Mouse (Mus musculus) pancreas, adult 10 weeks (tissue): ENCODE results near the gene Sfn. TPM values are rescaled to one million over a fixed set of nuclear protein-coding genes. Genes with fewer than 3 reads are reported as not detected.

Source experiments
- polyA plus RNA-seq: library from polyadenylated mRNA; stranded (reverse); fragments of 350-450 nt; fragmentation: Illumina TruSeq; extraction: RNeasy Lipid Tissue Mini Kit (QIAGEN cat#74804); gene quantifications from one replicate; pipeline ENCODE4 v1.2.3, GENCODE M21; 2015; ENCODE audit warnings: low read depth, low replicate concordance; ENCODE audit not compliant: insufficient read depth

Gene Sfn
- polyA plus RNA-seq: 2.9 TPM

DNA sequence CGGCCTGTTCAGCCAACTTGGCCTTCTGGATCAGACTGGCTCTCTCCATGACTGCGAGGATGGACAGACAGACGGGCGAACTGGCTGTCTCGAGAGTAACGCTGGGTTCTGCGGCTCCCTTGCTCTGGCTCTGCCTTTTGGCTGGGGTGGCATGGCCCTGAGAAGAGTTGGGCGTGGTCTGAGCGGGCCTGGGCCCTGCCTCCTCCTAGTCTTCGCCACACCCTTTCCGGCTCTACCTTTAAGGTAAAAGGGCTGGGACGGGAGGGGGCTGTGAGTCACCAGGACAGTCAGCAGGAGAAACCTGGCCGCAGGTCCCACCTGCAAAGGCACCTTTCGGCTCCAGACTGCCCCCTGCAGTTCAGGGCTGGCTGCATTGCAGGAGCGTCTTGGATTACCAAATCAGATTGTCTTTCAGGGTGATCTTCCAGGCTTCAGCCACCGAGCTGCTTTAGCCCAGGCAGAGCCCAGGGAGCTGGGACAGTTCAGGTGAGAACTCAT, at the start of gene Sfn:
Gene Sfn, minus strand, starts transcription at position 448 of the 498 bp plus-strand sequence.

DNA sequence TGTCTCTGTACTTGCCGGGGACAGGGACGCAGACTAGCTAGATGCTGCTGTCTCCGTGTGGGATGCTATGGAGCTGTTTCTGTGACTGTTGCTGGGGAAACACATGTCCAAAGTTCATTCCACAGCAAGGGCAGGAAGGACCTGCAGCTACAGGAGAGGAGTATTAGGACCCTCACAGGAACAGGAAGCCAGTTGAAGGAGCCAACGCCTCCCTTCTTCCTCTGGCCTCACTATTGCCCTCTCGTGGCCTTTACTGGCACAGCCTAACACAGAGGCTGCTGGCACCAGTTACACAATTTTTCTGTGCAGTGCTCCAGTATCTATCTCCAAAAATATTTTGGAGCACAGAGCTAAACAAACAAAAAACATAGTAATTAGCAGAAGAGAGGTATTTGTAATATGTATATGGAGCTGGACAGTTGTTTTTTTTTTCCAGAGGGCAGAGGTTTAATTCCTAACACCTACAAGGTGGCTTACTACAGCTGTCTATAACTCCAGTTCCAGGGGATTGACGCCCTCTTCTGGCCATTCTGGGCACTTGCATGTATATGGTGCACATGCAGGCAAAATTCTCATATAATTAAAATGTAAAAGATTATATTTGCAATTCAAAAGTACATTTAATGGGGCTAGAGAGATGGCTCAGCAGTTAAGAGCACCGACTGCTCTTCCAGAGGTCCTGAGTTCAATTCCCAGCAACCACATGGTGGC, 48.2 kb upstream of the Sfn start, which contains the start of gene Zdhhc18:
Gene Zdhhc18, minus strand, starts transcription at position 166 of the 711 bp plus-strand sequence.

DNA sequence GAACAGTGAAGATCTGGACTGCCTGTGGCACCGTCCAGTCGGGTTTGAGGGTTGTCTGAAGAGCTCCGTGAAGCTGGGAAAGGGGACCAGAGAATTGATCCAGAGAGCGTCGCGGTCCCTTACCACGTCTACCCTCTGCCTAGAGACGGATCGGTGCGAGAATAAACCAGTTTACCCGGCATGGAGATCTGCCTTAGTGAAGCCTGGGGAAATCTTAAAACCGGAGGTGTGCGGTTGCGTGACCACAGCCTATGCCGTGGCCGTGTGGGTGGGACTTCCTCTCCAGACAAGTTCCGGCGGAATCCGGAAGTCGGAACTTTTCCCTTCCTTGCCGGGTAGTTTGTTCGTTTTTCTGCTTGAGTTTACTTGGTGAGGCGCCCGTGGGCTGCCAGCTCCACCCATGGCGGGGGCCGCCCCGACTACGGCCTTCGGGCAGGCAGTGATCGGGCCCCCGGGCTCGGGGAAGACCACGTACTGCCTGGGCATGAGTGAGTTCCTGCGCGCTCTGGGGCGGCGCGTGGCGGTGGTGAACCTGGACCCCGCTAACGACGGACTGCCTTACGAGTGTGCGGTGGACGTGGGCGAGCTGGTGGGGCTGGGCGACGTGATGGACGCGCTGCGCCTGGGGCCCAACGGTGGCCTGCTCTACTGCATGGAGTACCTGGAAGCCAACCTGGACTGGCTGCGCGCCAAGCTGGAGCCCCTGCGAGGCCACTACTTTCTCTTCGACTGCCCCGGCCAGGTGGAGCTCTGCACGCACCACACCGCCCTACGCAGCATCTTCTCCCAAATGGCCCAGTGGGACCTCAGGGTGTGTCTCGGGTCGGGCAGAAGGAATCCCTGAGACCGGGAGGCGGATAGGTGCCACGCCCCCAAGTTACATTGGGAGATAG, 17.7 kb downstream of the Sfn start, which contains the start of gene Gpn2:
Gene Gpn2, plus strand, starts transcription at position 304 of the 893 bp plus-strand sequence.

DNA sequence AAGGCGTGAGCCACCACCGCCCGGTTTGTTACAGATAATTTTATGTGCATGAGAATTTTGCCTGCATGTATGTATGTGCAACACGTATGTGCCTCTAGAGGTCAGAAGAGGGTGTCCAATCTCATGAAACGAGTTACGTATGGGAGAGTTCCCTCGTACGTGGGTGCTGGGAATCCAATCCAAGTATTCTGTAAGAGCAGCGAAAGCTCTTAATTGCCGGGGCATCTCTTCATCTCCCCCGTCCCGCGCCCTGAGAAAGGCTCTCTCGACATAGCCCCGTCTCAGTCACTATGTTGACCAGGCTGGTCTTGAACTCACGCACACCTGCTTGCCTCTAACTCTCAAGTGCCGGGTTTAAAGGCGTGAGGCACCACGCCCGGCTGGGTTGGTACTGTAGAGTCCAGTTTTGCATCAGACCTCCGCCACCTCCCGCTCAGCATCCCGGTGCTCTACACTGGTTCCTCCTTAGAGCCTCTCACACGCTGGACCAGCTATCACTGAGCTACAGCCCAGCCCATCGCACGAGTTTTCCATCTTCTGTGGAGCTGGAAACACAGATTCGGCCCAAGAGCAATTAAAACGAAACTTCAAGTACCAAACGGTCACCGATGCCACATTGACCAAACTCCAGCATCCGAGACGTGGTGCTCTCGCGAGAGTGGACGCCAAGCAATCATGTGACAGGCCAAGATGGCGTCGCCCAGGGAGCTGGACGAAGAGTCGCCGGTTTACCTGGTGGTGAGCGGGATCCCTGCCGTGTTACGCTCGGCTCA, 27.7 kb downstream of the Sfn start, which contains the start of gene Gpatch3:
Gene Gpatch3, plus strand, starts transcription at position 676 of the 773 bp plus-strand sequence.

DNA sequence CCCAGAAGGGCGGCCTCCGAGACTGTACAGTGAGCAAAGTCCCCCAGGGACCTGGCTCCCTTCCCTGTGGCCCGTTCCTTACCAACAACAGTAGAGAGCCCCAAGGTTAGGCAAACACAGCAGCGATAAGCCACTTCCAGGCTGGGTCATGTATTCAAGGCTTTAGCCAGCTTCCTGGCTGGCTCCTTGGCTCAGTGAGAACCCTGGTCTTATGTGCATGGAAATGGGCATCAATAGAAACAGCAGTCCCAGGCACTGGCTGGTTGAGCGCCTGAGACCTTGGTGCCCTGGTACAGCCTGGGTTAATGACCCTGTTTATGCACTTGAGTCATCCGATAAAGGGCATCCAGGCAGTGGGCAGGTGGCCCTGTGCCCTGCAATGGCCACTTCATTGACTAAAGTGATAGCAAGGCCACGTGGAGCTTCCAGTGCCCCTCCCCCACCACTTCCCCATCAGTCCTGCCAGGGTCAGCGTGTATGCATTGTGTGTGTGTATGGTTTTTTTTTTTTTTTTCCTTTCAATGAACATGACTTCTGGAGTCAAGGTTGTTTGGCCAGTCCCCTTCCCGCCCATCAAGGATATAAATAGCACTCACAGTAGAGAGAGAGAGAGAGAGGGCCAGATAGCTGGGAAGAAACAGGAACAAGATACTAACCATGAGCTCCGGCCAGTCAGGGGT, 49.1 kb downstream of the Sfn start, which contains the start of gene Nr0b2:
Gene Nr0b2, plus strand, starts transcription at position 609 of the 680 bp plus-strand sequence.

Other genes starting within 250 kb of the Sfn start
- 7.4 TPM for gene Wdtc1, start 248.7 kb downstream of the Sfn start, polyA plus RNA-seq
- gene Slc9a1, start 232.5 kb downstream of the Sfn start, polyA plus RNA-seq: 10.4 TPM
- gene Tent5b, start 122.0 kb downstream of the Sfn start, polyA plus RNA-seq: 2.5 TPM
- 2.0 TPM for gene Trnp1, start 103.6 kb downstream of the Sfn start, polyA plus RNA-seq
- gene Kdf1, start 83.2 kb downstream of the Sfn start, polyA plus RNA-seq: 5.3 TPM
- 29.6 TPM for gene Nudc, start 56.2 kb downstream of the Sfn start, polyA plus RNA-seq
- gene Nr0b2, start 48.8 kb downstream of the Sfn start, polyA plus RNA-seq: 5.4 TPM
- 1.6 TPM for gene Gpatch3, start 27.4 kb downstream of the Sfn start, polyA plus RNA-seq
- 3.3 TPM for gene Gpn2, start 17.8 kb downstream of the Sfn start, polyA plus RNA-seq
- 6.9 TPM for gene Zdhhc18, start 48.0 kb upstream of the Sfn start, polyA plus RNA-seq
- 3.0 TPM for gene Pigv, start 70.5 kb upstream of the Sfn start, polyA plus RNA-seq
- 9.8 TPM for gene Arid1a, start 154.6 kb upstream of the Sfn start, polyA plus RNA-seq